Mouse (Mus musculus): ENCODE measurements around the gene Gm7544.
"Not testable (repeated sequence)": the region's sequence is repeated elsewhere in the genome, so short reads cannot be mapped to it uniquely, and the experiment has no call there.

DNA sequence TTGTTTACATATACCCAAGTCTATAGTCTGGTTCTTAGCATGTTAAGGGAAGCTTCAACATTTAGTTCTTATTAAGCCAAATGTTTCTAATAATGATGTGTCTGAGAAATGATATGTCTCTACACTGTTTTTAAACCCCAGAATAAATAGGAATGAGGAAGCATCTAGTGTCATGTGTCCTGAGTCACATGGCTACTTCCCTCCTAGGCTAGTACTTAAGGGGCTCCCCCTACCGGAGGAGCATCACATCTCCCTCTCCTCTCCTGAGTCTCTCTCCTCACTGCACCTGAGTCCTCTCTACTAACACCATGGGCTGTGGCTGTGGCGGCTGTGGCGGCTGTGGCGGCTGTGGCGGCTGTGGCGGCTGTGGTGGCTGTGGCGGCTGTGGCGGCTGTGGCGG is 44.5 kb upstream of the Gm7544 start, which contains the start of gene Gm47959:
- TF ChIP-seq CTCF (IDR thresholded peaks at IDR 0.05; ENCODE audit: low read depth, low read length); POLR2A (IDR thresholded peaks at IDR 0.05; ENCODE audit: borderline replicate concordance, low read depth, low read length): not testable (repeated sequence)

Data from bone marrow macrophage, adult 2 months (primary cell).